Mouse (Mus musculus) ES-Bruce4 (cell line): ENCODE results near the gene Mob4. TPM values are rescaled to one million over a fixed set of nuclear protein-coding genes. Genes with fewer than 3 reads are reported as not detected.

Experiments
- H3K27ac ChIP-seq: 2 replicates; pipeline ENCODE4 v1.5.1; 2012; ENCODE audit warnings: low read length, inconsistent platforms; ENCODE audit not compliant: insufficient read depth
- H3K27me3 ChIP-seq: 2 replicates; pipeline ENCODE4 v1.6.1; 2012; ENCODE audit warnings: mild to moderate bottlenecking, low read length, inconsistent platforms; ENCODE audit not compliant: control insufficient read depth, poor library complexity, insufficient read depth, severe bottlenecking
- H3K36me3 ChIP-seq: 2 replicates; pipeline ENCODE4 v1.6.1; 2012; ENCODE audit warnings: inconsistent platforms, mild to moderate bottlenecking, low read length, moderate library complexity; ENCODE audit not compliant: control insufficient read depth, poor library complexity, insufficient read depth, severe bottlenecking
- H3K4me1 ChIP-seq: one replicate; pipeline ENCODE4 v1.8.1; 2011; ENCODE audit warnings: low read length; ENCODE audit not compliant: control insufficient read depth, insufficient read depth
- H3K4me3 ChIP-seq: 2 replicates; pipeline ENCODE4 v1.5.1; 2011; ENCODE audit warnings: low read depth, mild to moderate bottlenecking, low read length
- H3K9ac ChIP-seq: 2 replicates; pipeline ENCODE4 v1.6.1; 2012; ENCODE audit warnings: low read depth, mild to moderate bottlenecking, inconsistent platforms; ENCODE audit not compliant: poor library complexity, severe bottlenecking
- H3K9me3 ChIP-seq: replicated peaks from 2 replicates; pipeline ENCODE4 v1.6.1; 2012; ENCODE audit warnings: mild to moderate bottlenecking, low read length, inconsistent platforms; ENCODE audit not compliant: control insufficient read depth, poor library complexity, insufficient read depth, severe bottlenecking
- CTCF ChIP-seq: IDR thresholded peaks from one replicate; pipeline ENCODE4 v1.8.1; 2011; ENCODE audit warnings: low read depth, low read length
- EP300 ChIP-seq: IDR thresholded peaks from 2 replicates; pipeline ENCODE4 v1.6.1; 2011; ENCODE audit warnings: low read depth, low read length; ENCODE audit not compliant: insufficient read depth
- POLR2A ChIP-seq: IDR thresholded peaks from one replicate; pipeline ENCODE4 v1.8.1; 2011; ENCODE audit warnings: low read length; ENCODE audit not compliant: insufficient read depth
- polyA plus RNA-seq: library from polyadenylated mRNA; stranded (reverse); fragments of >200 nt; gene quantifications from 2 replicates; pipeline ENCODE4 v1.2.4, GENCODE M21; 2011; ENCODE audit warnings: low read depth; ENCODE audit not compliant: missing spikeins, insufficient read depth, insufficient read length

Mob4 gene
- polyA plus RNA-seq, 1 experiment = 83.5 TPM

DNA sequence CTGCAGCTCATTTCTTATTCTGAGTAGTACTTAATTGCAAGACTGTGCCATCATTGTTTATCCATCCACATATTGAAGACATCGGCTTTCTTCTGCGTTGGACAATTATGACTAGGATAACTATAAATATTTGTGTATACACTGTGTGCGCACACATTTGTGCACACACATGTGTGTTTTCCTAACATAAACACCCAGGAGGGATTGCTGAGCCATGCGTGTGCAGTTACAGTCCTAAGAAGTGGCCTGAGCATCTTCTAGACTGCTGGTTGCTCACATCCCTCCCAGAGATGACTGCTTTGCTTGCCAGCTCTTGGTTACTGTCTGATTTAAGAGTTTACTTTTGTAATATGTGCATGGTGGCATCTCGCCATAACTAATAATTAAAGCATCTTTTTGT, 51.4 kb downstream of the Mob4 start:
- H3K27me3 ChIP-seq = peaks cover 2% of the 10 kb centered on the region
- no peak overlapping the region for H3K4me3 ChIP-seq
- TF ChIP-seq EP300 (no peak), CTCF (no peak), POLR2A (no peak)
- H3K36me3 ChIP-seq = no peaks in the 10 kb centered on the region
- 0 out of 2 replicates have a peak, but pooled peaks cover 5% of the 10 kb centered on the region for H3K9me3 ChIP-seq
- no peak overlapping the region for H3K9ac ChIP-seq
- H3K27ac ChIP-seq = no peak overlapping the region
- no peaks in the 10 kb centered on the region for H3K4me1 ChIP-seq

GRCm38 (mm10) chr1:55185718-55186117, 54.7 kb downstream of the Mob4 start:
- no peaks in the 10 kb centered on the region for H3K4me1 ChIP-seq
- no peaks in the 10 kb centered on the region for H3K9me3 ChIP-seq
- no peaks in the 10 kb centered on the region for H3K36me3 ChIP-seq
- no peak overlapping the region for H3K4me3 ChIP-seq
- H3K27me3 ChIP-seq = peaks cover 2% of the 10 kb centered on the region
- TF ChIP-seq POLR2A (no peak), CTCF (no peak), EP300 (no peak)
- no peak overlapping the region for H3K9ac ChIP-seq
- H3K27ac ChIP-seq = no peak overlapping the region

DNA sequence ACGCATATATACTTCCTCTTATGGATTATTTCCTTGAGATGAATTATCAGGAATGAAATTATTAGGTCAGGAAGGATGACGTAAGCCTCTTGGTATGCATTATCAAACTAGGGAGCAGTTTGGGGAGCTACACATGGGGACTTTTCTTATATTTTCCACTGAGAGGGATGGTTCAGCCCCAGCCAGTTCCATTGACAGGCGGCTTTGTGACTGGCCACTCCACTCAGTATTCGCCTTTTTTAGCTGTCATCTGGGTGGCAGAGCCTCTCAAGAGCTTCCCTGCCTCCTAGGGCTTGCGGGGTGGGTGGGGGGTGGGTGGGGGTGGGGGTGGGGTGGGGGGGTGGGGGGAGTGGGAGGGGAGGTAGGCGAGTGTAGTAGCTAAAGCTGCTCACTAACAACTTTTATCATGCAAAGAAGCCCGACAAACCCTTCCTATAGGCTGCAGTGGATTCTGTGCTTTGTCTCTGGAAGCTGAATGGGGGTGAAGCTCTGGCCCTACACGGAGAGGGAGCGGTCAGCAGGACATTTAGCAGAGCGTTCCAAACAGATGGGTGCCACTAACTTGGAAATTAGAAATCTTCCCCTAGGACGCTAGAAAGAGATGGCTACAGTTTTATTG, 55.7 kb downstream of the Mob4 start:
- peaks cover 2% of the 10 kb centered on the region for H3K27me3 ChIP-seq
- H3K9me3 ChIP-seq = no peaks in the 10 kb centered on the region
- TF ChIP-seq EP300 (no peak), CTCF (no peak), POLR2A (no peak)
- H3K27ac ChIP-seq = no peak overlapping the region
- no peak overlapping the region for H3K4me3 ChIP-seq
- H3K4me1 ChIP-seq = no peaks in the 10 kb centered on the region
- no peaks in the 10 kb centered on the region for H3K36me3 ChIP-seq
- no peak overlapping the region for H3K9ac ChIP-seq

- peaks cover 2% of the 10 kb centered on the region for H3K4me1 ChIP-seq
- H3K36me3 ChIP-seq = no peaks in the 10 kb centered on the region
- no peaks in the 10 kb centered on the region for H3K27me3 ChIP-seq
- H3K4me3 ChIP-seq = no peak overlapping the region
- no peak overlapping the region for H3K27ac ChIP-seq
- TF ChIP-seq CTCF = no peak
- no peak for TF ChIP-seq POLR2A
- no peak for TF ChIP-seq EP300
- no peaks in the 10 kb centered on the region for H3K9me3 ChIP-seq
- H3K9ac ChIP-seq = no peak overlapping the region
These were observed 61.0 kb downstream of the Mob4 start for GRCm38 (mm10) chr1:55192015-55192414.

DNA sequence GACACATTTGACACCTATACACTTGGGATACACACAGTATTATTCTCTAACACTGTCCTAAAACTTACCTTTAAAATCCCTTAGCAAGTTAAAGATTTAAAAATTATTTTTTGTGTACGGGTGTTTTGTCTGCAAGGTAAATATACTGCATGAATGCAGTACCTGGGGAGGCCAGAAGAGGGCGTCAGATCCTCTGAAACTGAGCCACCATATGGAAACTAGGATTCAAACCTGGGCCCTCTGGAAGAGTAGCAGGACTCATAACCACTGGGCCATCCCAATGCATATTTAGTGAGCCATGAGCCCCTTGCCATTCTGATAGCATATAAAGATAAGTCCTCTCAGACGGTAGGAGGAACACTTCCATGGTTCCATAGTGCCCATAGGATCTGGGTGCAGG, 61.8 kb downstream of the Mob4 start:
- TF ChIP-seq CTCF = peak; percentile 43
- no peak for TF ChIP-seq POLR2A
- no peak for TF ChIP-seq EP300
- Histone ChIP-seq H3K4me3 (no peak overlapping the region), H3K27me3 (no peaks in the 10 kb centered on the region), H3K4me1 (peaks cover 2% of the 10 kb centered on the region), H3K9me3 (no peaks in the 10 kb centered on the region), H3K27ac (no peak overlapping the region), H3K36me3 (no peaks in the 10 kb centered on the region), H3K9ac (no peak overlapping the region)

DNA sequence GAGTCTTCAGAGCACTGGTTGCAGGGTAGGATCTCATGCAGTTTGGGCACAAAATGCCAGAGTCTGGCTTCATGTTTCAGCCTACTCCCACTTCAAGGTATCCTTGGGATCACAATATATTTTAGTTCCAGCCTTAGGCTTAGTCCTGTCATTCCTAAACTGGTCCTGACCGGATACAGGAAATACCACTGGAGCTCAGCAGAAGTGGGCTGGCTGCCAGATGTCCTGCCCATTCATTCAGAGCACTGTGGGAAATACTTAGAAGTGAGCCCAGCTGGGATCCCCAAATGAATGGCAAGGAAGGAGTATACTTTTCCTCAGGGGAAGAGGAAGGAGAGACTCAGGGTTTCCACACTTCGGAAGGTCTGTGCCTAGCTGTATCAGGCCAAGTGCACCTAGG, 62.3 kb downstream of the Mob4 start:
- no peaks in the 10 kb centered on the region for H3K27me3 ChIP-seq
- H3K9ac ChIP-seq = no peak overlapping the region
- TF ChIP-seq POLR2A = no peak
- no peak for TF ChIP-seq EP300
- no peak for TF ChIP-seq CTCF
- peaks cover 2% of the 10 kb centered on the region for H3K4me1 ChIP-seq
- no peaks in the 10 kb centered on the region for H3K9me3 ChIP-seq
- H3K4me3 ChIP-seq = no peak overlapping the region
- H3K27ac ChIP-seq = no peak overlapping the region
- H3K36me3 ChIP-seq = no peaks in the 10 kb centered on the region
